Mouse (Mus musculus): ENCODE measurements around the gene Ecpas.

Gene Ecpas

DNA sequence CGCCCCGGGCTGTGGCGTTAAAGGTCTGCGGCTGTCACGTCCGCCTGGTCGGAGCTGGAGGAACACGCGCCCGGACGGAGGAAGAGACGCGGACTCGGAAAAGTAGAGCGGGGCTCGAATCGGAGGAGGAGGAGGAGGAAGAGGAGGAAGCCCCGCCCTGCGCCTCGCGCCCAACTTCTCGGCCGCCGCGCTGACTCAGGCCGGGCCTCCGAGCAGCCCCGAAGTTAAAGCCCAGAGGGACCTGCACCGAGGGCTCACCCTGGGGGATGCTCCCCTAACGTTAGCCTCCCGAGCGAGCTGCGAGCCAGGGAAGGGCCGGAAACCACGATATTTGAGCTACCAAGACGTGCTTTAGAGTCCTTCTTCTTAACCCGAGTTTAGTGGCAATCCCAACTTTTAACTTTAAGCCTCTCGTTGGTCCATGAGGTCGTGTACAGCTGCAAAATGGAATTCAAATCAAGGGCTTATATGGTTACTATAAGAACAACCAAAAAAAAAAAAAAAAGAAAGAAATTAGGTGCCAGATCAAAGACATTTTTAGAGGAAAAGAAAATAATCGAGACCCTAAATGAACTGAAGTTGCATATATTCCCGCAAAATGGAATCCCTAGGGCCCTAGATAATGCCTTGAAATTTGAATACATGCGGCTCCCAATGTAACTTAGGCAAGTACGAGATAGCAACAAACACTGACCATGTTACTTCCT, at the start of gene Ecpas:
Gene Ecpas, minus strand, starts transcription at position 121 of the 707 bp plus-strand sequence.
- DNase-seq (ENCODE audit: low read depth, low spot score): no peak

DNA sequence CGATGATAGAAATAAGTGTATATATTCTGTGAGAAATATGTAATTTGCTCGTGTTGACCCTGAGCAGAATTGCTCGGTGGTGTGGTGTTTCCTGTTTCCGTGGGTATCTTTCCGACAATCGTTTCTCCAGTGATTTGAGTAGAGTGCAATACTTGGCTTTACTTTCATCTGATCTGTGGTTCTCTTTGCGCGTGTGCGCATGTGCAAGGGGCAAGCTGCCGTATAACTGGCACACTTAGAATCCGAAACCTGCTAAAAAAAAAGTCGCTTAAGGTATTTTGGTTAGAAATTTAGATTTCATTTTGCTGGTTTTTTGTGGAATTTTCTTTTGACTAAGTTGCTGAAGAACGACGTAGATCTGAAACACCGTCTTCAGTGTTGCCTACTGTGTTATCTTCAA, 49.2 kb upstream of the Ecpas start:
- no peak for DNase-seq (ENCODE audit: low read depth, low spot score)

DNA sequence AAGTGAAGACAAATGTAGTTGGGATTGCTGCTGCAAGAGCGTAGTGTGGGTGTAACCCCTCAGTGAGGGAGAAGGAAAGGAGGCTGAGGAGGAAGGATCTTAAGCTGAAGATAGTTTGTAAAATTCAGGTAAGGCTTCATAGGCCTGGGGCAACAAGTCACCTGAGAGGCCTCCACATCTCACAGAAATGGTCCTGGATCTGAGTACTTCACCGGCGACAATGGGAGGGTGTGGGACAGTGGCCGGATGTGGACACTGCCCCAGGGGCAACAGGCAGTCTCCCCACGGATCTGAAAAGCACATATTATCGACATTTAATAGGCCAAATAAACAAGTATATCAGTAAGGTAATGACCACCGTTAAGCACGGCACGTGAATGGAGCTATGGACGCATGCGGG, 40.1 kb upstream of the Ecpas start:
- DNase-seq (ENCODE audit: low read depth, low spot score): no peak

DNA sequence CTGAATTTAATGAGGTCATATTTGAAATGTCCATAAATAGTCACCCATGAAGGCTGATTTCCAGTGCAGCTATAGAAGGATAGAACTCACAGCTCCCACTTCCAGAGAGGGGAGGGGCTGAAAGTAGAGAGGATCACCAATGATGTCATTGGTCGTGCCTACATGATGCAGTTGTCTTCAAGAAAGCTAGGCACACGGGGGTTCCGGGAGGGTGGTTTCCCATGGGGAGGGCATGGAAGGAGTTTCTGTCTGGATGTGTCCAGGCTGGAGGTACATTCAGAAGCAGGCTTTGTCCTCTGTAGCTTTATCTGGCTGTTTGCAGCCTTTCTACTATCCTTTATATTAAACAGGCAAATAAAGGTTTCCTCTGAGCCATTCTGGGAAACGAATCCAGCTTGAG, 35.8 kb upstream of the Ecpas start:
- DNase-seq (ENCODE audit: low read depth, low spot score): no peak

GRCm38 (mm10) chr4:58944695-58945094, 32.1 kb upstream of the Ecpas start:
- DNase-seq (ENCODE audit: low read depth, low spot score): no peak

DNA sequence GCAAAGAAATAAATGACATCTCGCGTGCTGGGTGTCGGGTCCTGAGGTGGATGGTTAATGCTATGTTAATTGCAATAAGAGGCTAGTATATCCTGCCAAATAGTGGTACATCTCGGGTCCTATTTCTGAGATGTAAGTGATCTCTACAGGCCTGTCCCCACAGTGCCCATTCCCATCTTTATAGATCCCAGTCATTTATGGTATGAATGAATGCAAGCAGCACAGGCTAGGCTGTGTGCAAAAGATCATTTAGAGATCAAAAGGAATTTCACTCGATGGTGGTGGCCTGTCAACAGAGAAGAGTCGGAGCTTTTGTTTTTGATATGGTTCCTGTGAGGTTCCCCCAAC, 31.6 kb upstream of the Ecpas start:
- no peak for DNase-seq (ENCODE audit: low read depth, low spot score)

- peak; percentile 66 for DNase-seq (ENCODE audit: low read depth, low spot score)
Observed at GRCm38 (mm10) chr4:58943420-58944205, 31.1 kb upstream of the Ecpas start, which contains the start of gene Zkscan16. Zkscan16 (plus strand) TSS chr4:58943628.

DNA sequence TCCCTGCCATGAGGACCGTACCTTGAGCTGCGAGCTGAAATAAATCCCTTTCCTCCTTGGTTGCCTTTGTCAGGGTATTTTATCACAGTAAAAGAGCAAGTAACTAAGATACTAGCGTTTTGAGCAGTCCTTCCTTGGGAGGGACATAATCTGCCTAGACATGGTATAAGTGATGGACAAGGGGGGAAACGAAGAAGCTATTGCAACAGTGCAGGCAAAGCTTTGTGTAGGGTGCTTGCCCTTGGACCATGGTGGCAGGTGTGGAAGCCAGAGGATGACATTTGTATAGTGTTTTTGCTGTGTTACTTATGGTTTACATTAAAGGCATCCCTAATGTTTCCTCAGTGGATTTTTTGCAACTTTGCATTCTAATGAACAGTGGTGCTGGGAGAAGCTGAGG, 30.4 kb upstream of the Ecpas start:
- no peak for DNase-seq (ENCODE audit: low read depth, low spot score)

- DNase-seq (ENCODE audit: low read depth, low spot score): no peak
Observed at GRCm38 (mm10) chr4:58941638-58942037, 29.1 kb upstream of the Ecpas start.

DNA sequence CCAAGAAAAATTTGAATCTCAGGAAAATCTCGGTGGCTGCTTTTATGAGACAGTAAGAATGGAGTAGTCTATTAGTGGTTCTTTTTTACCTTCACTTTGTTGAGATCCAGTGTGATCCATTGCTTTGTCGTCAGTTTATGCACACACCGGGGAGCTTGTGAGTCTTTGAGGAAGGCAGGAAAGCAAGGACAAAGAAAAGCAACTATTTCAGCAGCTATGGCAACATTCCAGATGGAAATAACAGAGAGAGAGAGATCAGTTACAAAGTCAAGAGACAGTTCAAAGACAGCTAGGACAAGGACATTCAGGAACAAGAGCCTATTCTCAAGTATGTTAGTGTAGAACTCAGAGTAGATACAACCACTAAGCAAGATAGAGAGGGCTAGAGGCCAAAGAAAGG, 23.3 kb upstream of the Ecpas start:
- DNase-seq (ENCODE audit: low read depth, low spot score): no peak

GRCm38 (mm10) chr4:58934746-58935476, 22.4 kb upstream of the Ecpas start:
- DNase-seq (ENCODE audit: low read depth, low spot score): no peak

GRCm38 (mm10) chr4:58934308-58934707, 21.8 kb upstream of the Ecpas start:
- no peak for DNase-seq (ENCODE audit: low read depth, low spot score)

DNA sequence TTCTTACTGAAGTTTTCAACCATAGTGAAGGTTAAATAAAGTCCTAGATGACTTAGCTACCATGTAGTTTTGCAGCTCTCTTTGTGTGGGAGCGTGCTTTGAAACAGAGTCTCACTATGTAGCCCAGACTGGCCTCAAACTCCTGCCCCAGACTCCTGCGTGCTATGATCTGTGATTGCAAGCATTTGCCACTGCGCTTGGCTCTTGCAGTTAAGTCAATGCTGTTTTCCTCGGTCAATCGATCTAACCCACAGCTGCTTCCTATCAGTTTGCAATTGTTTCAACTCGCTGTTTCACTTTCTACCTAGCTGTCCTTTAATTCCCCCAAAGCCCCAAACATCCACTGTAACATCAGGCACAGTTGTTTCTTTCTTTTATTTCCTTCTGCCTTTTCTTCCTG, 20.0 kb upstream of the Ecpas start:
- DNase-seq (ENCODE audit: low read depth, low spot score): no peak

DNA sequence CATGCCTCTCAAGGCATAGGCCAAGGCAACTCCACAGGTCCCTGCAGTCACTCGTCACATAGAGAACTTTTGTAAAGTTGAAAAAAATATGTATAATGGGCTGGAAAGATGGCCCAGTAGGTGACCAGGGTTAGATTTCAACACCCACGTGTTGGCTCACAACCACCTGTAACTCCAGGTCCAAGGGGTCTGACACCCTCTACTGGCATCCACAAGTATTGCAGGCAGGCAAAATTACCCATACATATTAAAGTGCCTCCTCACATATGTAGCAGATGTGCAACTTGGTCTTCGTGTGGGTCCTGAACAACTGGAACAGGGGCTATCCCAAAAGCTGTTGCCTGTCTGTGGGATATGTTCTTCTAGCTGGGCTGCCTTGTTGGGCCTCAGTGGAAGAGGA, 15.1 kb upstream of the Ecpas start:
- no peak for DNase-seq (ENCODE audit: low read depth, low spot score)

GRCm38 (mm10) chr4:58926120-58926519, 13.6 kb upstream of the Ecpas start:
- DNase-seq (ENCODE audit: low read depth, low spot score): no peak

DNA sequence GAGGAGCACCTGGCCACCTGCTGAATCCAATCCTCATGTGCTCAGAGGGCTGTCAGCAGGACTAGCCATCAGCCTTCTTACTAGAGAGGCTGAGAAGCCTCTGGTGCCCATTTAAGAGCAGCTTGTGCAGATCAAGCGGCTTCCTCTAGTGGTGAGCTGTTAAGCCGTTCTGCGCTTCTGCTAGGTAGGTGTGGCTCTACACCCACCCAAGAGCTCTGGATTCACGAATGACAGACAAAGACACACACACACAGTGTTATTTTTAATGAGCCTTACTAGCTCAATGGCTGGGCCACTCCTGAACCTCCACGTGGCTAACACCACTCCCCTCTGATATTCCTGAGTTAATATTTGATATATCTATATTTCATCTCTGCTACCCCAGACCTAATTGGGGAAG, 13.1 kb upstream of the Ecpas start:
- DNase-seq (ENCODE audit: low read depth, low spot score): no peak

DNA sequence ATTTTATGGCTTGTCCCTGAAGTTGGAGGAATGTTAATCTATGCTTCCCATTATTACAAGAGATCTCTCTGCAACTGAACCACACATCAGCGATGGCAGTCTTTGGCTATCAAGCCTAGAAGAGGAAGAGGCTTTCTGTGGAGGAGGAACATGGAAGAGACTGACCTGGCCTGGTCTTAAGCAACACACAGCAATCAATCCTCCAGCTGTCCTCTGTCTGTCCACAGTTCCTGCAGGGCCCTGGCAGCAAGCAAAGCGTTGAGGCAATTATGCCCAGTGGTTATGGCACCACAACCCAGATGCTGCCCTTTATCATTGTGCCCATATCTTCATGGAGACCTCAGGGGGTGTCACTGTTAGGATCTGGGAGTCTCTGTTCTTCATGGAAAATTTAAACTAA, 11.4 kb upstream of the Ecpas start:
- no peak for DNase-seq (ENCODE audit: low read depth, low spot score)

GRCm38 (mm10) chr4:58915081-58915826, 2.7 kb upstream of the Ecpas start:
- no peak for DNase-seq (ENCODE audit: low read depth, low spot score)

- DNase-seq (ENCODE audit: low read depth, low spot score): no peak
Observed at GRCm38 (mm10) chr4:58913336-58914026, 932 bp upstream of the Ecpas start.

DNA sequence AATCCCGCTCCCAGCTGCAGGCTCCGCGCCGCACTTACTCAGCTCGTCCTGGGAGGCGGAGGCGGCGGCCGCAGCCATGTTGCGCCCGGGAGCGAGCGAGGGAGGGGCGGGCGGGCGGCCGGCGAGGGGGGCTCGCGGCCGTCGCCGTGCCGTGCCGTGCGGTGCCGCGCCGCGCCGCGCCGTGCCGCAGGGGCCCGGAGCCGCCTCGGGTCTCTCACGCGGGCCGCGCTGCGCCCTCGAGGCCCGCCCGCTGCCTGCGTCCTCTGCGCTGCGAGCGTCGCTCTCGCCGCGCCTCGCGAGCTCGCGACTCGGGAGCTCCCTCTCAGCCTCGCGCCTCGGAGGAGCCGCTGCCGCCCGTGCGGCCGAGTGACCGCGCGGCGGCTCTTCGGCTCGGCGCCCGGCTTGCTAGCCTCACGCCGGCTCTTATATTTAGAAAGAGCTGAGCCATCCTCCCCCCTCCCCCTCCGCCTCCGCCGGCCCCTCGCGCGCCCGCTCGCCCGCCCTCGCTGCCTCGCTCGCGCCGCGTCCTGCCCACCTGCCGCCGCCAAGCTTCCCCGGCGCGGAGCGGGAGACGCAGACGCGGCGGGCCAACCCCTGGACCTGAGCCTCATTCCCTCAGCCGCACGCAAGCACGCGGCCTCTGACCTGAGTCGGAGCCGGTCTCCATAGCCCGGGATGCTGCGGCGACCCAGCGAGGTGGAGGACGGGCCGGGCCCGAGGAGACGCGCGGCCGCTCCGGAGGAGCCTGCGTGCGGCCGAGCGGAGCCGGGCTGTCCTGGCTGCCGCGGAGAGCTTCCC, 519 bp downstream of the Ecpas start:
- DNase-seq (ENCODE audit: low read depth, low spot score): no peak

All from WW6 (cell line).